Mouse (Mus musculus) ES-E14 (cell line): ENCODE measurements around the gene Olfr319.

Experiments
- HCFC1 ChIP-seq: IDR thresholded peaks from 2 replicates; pipeline ENCODE4 v1.6.1; 2012; ENCODE audit warnings: low read length, inconsistent platforms, borderline replicate concordance; ENCODE audit not compliant: insufficient read depth
- ZNF384 ChIP-seq: IDR thresholded peaks from 2 replicates; pipeline ENCODE4 v1.6.1; 2012; ENCODE audit warnings: low read depth, low read length, inconsistent platforms

GRCm38 (mm10) chr11:58698862-58699261 is at the start of gene Olfr319:
- TF ChIP-seq HCFC1 = no peak
- no peak for TF ChIP-seq ZNF384
